Mouse (Mus musculus): ENCODE data around the gene P4ha2. TPM values are rescaled to one million over a fixed set of nuclear protein-coding genes. Genes with fewer than 3 reads are reported as not detected.
A peak's percentile ranks its signal among the peaks of the same experiment; 100 is the strongest.

The P4ha2 gene
- polyA plus RNA-seq, 1 experiment from 2014 or later = 8.3 TPM

- Histone ChIP-seq H3K27me3 (replicated peaks; ENCODE audit: control insufficient read depth, insufficient read depth, low read length) (no peaks in the 10 kb centered on the region), H3K4me3 (ENCODE audit: low read depth, low read length) (no peak overlapping the region), H3K9me3 (ENCODE audit: control insufficient read depth) (no peaks in the 10 kb centered on the region), H3K4me1 (replicated peaks; ENCODE audit: control insufficient read depth, insufficient read depth, low read length) (no peaks in the 10 kb centered on the region), H3K27ac (ENCODE audit: low read depth, low read length) (no peak overlapping the region), H3K36me3 (ENCODE audit: control insufficient read depth, insufficient read depth) (no peaks in the 10 kb centered on the region), H3K9ac (ENCODE audit: low read depth, low read length) (no peak overlapping the region), H3K4me2 (replicated peaks; ENCODE audit: low read depth) (no peak overlapping the region)
- no peak for TF ChIP-seq CTCF (IDR thresholded peaks at IDR 0.05; ENCODE audit: low read depth)
- no peak for ATAC-seq
Observed at GRCm38 (mm10) chr11:54156504-54156903, 56.6 kb downstream of the P4ha2 start.

- no peak overlapping the region for H3K9ac ChIP-seq (ENCODE audit: low read depth, low read length)
Observed at GRCm38 (mm10) chr11:54157586-54157985, 57.7 kb downstream of the P4ha2 start.

DNA sequence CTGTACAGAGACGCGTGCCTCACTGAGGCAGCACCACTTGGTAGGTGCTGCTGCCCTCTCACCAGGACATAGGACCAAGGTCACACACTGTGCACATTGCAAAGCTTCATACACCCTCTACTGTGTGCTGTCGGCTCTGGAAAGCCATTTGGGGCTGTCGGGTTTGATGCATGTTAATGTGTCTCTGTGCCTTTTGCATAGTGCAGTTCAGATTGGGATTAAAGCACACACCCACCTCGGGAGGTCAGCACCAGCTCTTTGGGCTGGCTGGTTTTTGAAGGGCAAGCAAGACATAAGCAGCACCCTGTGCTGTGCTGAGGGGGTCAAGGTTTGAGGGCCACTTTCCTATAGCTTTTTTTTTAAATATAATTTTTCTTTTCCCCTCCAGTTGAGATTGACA lies 60.5 kb downstream of the P4ha2 start:
- no peak for ATAC-seq
- Histone ChIP-seq H3K27me3 (replicated peaks; ENCODE audit: control insufficient read depth, insufficient read depth, low read length) (no peaks in the 10 kb centered on the region), H3K36me3 (ENCODE audit: control insufficient read depth, insufficient read depth) (no peaks in the 10 kb centered on the region), H3K27ac (ENCODE audit: low read depth, low read length) (no peak overlapping the region), H3K9ac (ENCODE audit: low read depth, low read length) (no peak overlapping the region), H3K9me3 (ENCODE audit: control insufficient read depth) (no peaks in the 10 kb centered on the region), H3K4me1 (replicated peaks; ENCODE audit: control insufficient read depth, insufficient read depth, low read length) (no peaks in the 10 kb centered on the region), H3K4me2 (replicated peaks; ENCODE audit: low read depth) (no peak overlapping the region), H3K4me3 (ENCODE audit: low read depth, low read length) (no peak overlapping the region)
- WGBS = 72% methylated on average over 5 of the region's 5 CpGs
- TF ChIP-seq CTCF (IDR thresholded peaks at IDR 0.05; ENCODE audit: low read depth) = no peak

More at GRCm38 (mm10) chr11:54157586-54157985, 57.7 kb downstream of the P4ha2 start:
- Histone ChIP-seq H3K4me2 (replicated peaks; ENCODE audit: low read depth) (no peak overlapping the region), H3K27me3 (replicated peaks; ENCODE audit: control insufficient read depth, insufficient read depth, low read length) (no peaks in the 10 kb centered on the region), H3K4me3 (ENCODE audit: low read depth, low read length) (no peak overlapping the region), H3K27ac (ENCODE audit: low read depth, low read length) (no peak overlapping the region), H3K36me3 (ENCODE audit: control insufficient read depth, insufficient read depth) (no peaks in the 10 kb centered on the region), H3K9me3 (ENCODE audit: control insufficient read depth) (no peaks in the 10 kb centered on the region), H3K4me1 (replicated peaks; ENCODE audit: control insufficient read depth, insufficient read depth, low read length) (no peaks in the 10 kb centered on the region)
- 79% methylated on average over 8 of the region's 8 CpGs for WGBS
- TF ChIP-seq CTCF (IDR thresholded peaks at IDR 0.05; ENCODE audit: low read depth) = no peak
- ATAC-seq = no peak

DNA sequence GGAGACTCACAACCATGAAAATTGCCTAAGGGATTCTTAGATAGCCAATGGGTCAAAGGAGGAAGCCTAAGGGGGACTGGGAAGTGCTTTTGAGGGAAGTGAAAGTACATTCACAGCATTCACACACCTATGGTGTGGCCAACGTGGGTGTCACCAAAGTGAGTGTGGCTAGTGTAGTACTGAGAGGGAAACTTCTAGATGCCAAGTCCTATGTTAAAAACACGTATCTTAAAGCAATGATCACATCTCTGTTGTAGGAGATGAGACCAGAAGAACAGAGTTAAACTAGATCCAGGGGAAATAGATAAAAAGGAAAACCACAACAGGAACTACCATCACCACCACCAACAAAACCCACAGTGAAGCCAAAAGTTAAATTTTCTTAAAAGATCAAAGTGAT lies 61.0 kb downstream of the P4ha2 start:
- no peaks in the 10 kb centered on the region for H3K9me3 ChIP-seq (ENCODE audit: control insufficient read depth)
- no peak overlapping the region for H3K9ac ChIP-seq (ENCODE audit: low read depth, low read length)
- no peaks in the 10 kb centered on the region for H3K4me1 ChIP-seq (replicated peaks; ENCODE audit: control insufficient read depth, insufficient read depth, low read length)
- no peak overlapping the region for H3K27ac ChIP-seq (ENCODE audit: low read depth, low read length)
- H3K4me2 ChIP-seq (replicated peaks; ENCODE audit: low read depth) = no peak overlapping the region
- H3K27me3 ChIP-seq (replicated peaks; ENCODE audit: control insufficient read depth, insufficient read depth, low read length) = no peaks in the 10 kb centered on the region
- no peak for ATAC-seq
- no peak overlapping the region for H3K4me3 ChIP-seq (ENCODE audit: low read depth, low read length)
- H3K36me3 ChIP-seq (ENCODE audit: control insufficient read depth, insufficient read depth) = no peaks in the 10 kb centered on the region
- 65% methylated on average over 2 of the region's 2 CpGs for whole genome bisulfite sequencing
- no peak for TF ChIP-seq CTCF (IDR thresholded peaks at IDR 0.05; ENCODE audit: low read depth)

DNA sequence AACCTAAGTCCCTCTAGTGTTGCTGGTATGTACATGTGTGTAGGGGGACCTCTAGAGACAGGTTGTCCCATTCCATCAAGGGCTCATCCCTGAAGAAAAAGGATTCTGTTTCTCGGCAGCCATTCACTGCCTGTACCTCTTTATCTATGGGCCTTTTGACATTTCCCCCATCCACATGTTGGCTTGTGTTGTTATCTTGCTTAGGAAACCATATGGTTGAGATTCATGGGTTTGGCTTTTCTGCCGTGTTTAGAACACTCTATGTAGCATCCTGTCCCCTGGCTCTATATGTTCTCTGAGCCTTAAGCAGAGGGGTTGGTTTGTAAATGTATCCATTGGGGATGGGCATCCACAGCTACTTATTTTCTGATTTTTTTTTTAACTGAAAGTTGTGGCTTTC lies 61.6 kb downstream of the P4ha2 start:
- no peak for ATAC-seq
- H3K27ac ChIP-seq (ENCODE audit: low read depth, low read length) = no peak overlapping the region
- no peaks in the 10 kb centered on the region for H3K36me3 ChIP-seq (ENCODE audit: control insufficient read depth, insufficient read depth)
- H3K9me3 ChIP-seq (ENCODE audit: control insufficient read depth) = no peaks in the 10 kb centered on the region
- no peaks in the 10 kb centered on the region for H3K27me3 ChIP-seq (replicated peaks; ENCODE audit: control insufficient read depth, insufficient read depth, low read length)
- H3K4me2 ChIP-seq (replicated peaks; ENCODE audit: low read depth) = no peak overlapping the region
- WGBS = 79% methylated on average over 2 of the region's 2 CpGs
- H3K4me3 ChIP-seq (ENCODE audit: low read depth, low read length) = no peak overlapping the region
- 0 out of 2 replicates have a peak, but pooled peaks have one; percentile 3 for TF ChIP-seq CTCF (IDR thresholded peaks at IDR 0.05; ENCODE audit: low read depth)
- H3K9ac ChIP-seq (ENCODE audit: low read depth, low read length) = no peak overlapping the region
- H3K4me1 ChIP-seq (replicated peaks; ENCODE audit: control insufficient read depth, insufficient read depth, low read length) = no peaks in the 10 kb centered on the region

DNA sequence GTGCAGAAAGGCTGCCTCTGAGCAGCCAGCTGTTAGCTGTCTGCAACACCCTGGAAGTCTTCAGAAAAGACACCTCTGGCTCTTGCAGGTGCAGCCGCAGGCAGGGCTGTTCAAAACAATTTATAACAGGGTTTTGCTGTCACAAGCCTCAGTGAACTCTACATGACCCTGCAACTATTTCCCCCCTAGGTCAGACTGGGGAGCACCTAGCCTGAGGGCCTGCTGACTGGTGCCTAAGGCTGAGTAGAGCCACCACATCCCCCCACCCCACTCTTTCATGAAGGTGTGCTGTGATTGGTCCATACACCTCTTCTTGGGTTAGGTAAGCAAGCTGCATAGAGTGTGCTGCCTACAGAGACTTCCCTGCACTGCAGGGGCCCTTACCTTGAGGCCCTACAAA lies 63.1 kb downstream of the P4ha2 start:
- no peak overlapping the region for H3K27ac ChIP-seq (ENCODE audit: low read depth, low read length)
- ATAC-seq = no peak
- H3K27me3 ChIP-seq (replicated peaks; ENCODE audit: control insufficient read depth, insufficient read depth, low read length) = no peaks in the 10 kb centered on the region
- H3K4me3 ChIP-seq (ENCODE audit: low read depth, low read length) = no peak overlapping the region
- whole genome bisulfite sequencing = 12% methylated on average over 1 of the region's 1 CpGs
- H3K9me3 ChIP-seq (ENCODE audit: control insufficient read depth) = no peaks in the 10 kb centered on the region
- TF ChIP-seq CTCF (IDR thresholded peaks at IDR 0.05; ENCODE audit: low read depth) = no peak
- H3K9ac ChIP-seq (ENCODE audit: low read depth, low read length) = no peak overlapping the region
- no peaks in the 10 kb centered on the region for H3K36me3 ChIP-seq (ENCODE audit: control insufficient read depth, insufficient read depth)
- H3K4me1 ChIP-seq (replicated peaks; ENCODE audit: control insufficient read depth, insufficient read depth, low read length) = no peaks in the 10 kb centered on the region
- no peak overlapping the region for H3K4me2 ChIP-seq (replicated peaks; ENCODE audit: low read depth)

All from intestine, postnatal 0 days (tissue).